Comparison of ENCODE assay signal across 22 mouse cellular contexts in the genomic region with DNA sequence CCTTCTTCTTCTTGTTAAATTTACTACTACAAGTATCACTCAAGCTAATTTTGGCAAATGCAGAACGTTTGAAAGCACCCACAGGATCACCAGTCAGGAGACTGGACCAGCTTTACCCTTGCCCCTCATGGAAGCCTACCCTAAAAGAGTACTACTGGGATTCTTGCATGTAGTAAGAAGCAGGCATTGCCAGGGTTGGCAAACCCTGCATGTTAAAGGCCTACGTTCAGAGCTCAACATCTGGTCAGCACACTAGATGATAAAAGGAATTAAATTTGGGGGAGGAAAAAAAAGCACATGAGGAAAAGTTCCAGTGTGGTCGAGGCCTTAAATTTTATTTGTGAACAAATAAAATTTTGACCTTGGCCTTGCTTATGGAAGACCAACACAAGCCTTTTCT.
A peak's percentile ranks its signal among the peaks of the same experiment; 100 is the strongest.
DNase-seq lines count a peak whose midpoint lies in the region; ATAC-seq lines count a peak whose summit lies in the region.
"Had no signal": no experiment of that assay in that cellular context is flagged by ENCODE, and none has a peak within 500 bp of the region (broad histone marks: within the 10 kb centered on the region; RNA-seq: fewer than 3 reads in every experiment).

No protein-coding gene starts in this region.

- H3K4me3 ChIP-seq in heart, embryonic 12.5 days: no peak overlapping the region
- no peak overlapping the region for H3K4me3 ChIP-seq in limb, embryonic 10.5 days
- no peak overlapping the region for H3K4me3 ChIP-seq in limb, embryonic 15.5 days
- H3K4me3 ChIP-seq: embryonic facial prominence, embryonic 12.5 days; forebrain, embryonic 13.5 days; heart, adult 2 months; hindbrain, embryonic 10.5 days; intestine, embryonic 15.5 days had no signal

- H3K9me3 ChIP-seq in heart, embryonic 12.5 days (replicated peaks): no peaks in the 10 kb centered on the region
- no peaks in the 10 kb centered on the region for H3K9me3 ChIP-seq in limb, embryonic 10.5 days (replicated peaks)
- no peaks in the 10 kb centered on the region for H3K9me3 ChIP-seq in limb, embryonic 15.5 days
- H3K9me3 ChIP-seq: embryonic facial prominence, embryonic 12.5 days; forebrain, embryonic 13.5 days; G1E; hindbrain, embryonic 10.5 days; intestine, embryonic 15.5 days had no signal

- H3K36me3 ChIP-seq in heart, embryonic 12.5 days: no peaks in the 10 kb centered on the region
- no peaks in the 10 kb centered on the region for H3K36me3 ChIP-seq in limb, embryonic 10.5 days
- no peaks in the 10 kb centered on the region for H3K36me3 ChIP-seq in limb, embryonic 15.5 days
- H3K36me3 ChIP-seq: embryonic facial prominence, embryonic 12.5 days; G1E; hindbrain, embryonic 10.5 days; intestine, embryonic 15.5 days had no signal

- 66% methylated on average over 3 of the region's 3 CpGs for WGBS in heart, embryonic 12.5 days
- 61% methylated on average over 3 of the region's 3 CpGs for WGBS in limb, embryonic 10.5 days
- 23% methylated on average over 3 of the region's 3 CpGs for WGBS in limb, embryonic 15.5 days

- no peak overlapping the region for H3K9ac ChIP-seq in heart, embryonic 12.5 days
- H3K9ac ChIP-seq in limb, embryonic 15.5 days: no peak overlapping the region
- H3K9ac ChIP-seq: embryonic facial prominence, embryonic 12.5 days; forebrain, embryonic 13.5 days; forebrain, postnatal 0 days; hindbrain, embryonic 14.5 days; intestine, embryonic 15.5 days had no signal

- no peak for ATAC-seq in heart, embryonic 12.5 days (ENCODE audit: insufficient number of reproducible peaks, low FRiP score)
- ATAC-seq in limb, embryonic 15.5 days (ENCODE audit: insufficient number of reproducible peaks, low FRiP score, low TSS enrichment, low read depth): 0 out of 2 replicates have a peak, but pooled peaks have one; percentile 15
- ATAC-seq in activated CD4-positive, CD25-positive, alpha-beta regulatory T cell, adult 4 months: no peak
- ATAC-seq: CD4-positive, CD25-positive, alpha-beta regulatory T cell, adult 4 months; forebrain, embryonic 13.5 days; forebrain, postnatal 0 days; intestine, embryonic 15.5 days had no signal

- H3K4me2 ChIP-seq in heart, embryonic 12.5 days: no peak overlapping the region
- no peak overlapping the region for H3K4me2 ChIP-seq in limb, embryonic 15.5 days
- H3K4me2 ChIP-seq: embryonic facial prominence, embryonic 12.5 days; forebrain, embryonic 13.5 days; heart, embryonic 11.5 days; hindbrain, embryonic 14.5 days; intestine, embryonic 15.5 days had no signal

- no peaks in the 10 kb centered on the region for H3K27me3 ChIP-seq in heart, embryonic 12.5 days (replicated peaks)
- H3K27me3 ChIP-seq in limb, embryonic 10.5 days (ENCODE audit: low read depth, poor library complexity, severe bottlenecking): no peaks in the 10 kb centered on the region
- no peaks in the 10 kb centered on the region for H3K27me3 ChIP-seq in limb, embryonic 15.5 days
- H3K27me3 ChIP-seq: embryonic facial prominence, embryonic 12.5 days; forebrain, embryonic 13.5 days; intestine, embryonic 15.5 days had no signal

- H3K27ac ChIP-seq in heart, embryonic 12.5 days (ENCODE audit: poor library complexity, severe bottlenecking): no peak overlapping the region
- peak overlapping the region; percentile 70; the same call in 1 of the 2 replicates for H3K27ac ChIP-seq in limb, embryonic 10.5 days
- peak overlapping the region; percentile 86 for H3K27ac ChIP-seq in limb, embryonic 15.5 days
- H3K27ac ChIP-seq: forebrain, embryonic 13.5 days; heart, adult 2 months; hindbrain, embryonic 10.5 days; hindbrain, embryonic 14.5 days; intestine, embryonic 15.5 days had no signal

- H3K4me1 ChIP-seq in heart, embryonic 12.5 days (replicated peaks): peaks cover 9% of the 10 kb centered on the region; the same call in 1 of the 2 replicates
- peaks cover 38% of the 10 kb centered on the region for H3K4me1 ChIP-seq in limb, embryonic 10.5 days
- peaks cover 26% of the 10 kb centered on the region for H3K4me1 ChIP-seq in limb, embryonic 15.5 days
- H3K4me1 ChIP-seq: forebrain, embryonic 13.5 days; intestine, embryonic 15.5 days had no signal

- DNase-seq in heart, adult 11 months: peak; percentile 58
- peak; percentile 58 for DNase-seq in NIH3T3 (ENCODE audit: low read depth)
- no peak for DNase-seq in limb, embryonic 10.5 days (ENCODE audit: low spot score)
- no peak for DNase-seq in adrenal gland, postnatal 14 days
- DNase-seq: adrenal gland, postnatal 25 days; B cell, adult 2 months; cerebellum, adult 2 months; cerebellum, postnatal 10 days; embryo, embryonic 11 days; forebrain, postnatal 0 days; heart, adult 2 months had no signal

Comparison
In these comparisons a context has a peak if more than half of its experiments do, and no peak if none do; other contexts are left out.
1. DNase-seq: peak in heart, adult 11 months (single experiment) and NIH3T3 (single experiment); none in limb, embryonic 10.5 days (single experiment) and adrenal gland, postnatal 14 days (single experiment).